Mouse (Mus musculus) liver, embryonic 16.5 days (tissue): Measurements from ENCODE around the gene Stt3a. TPM values are rescaled to one million over a fixed set of nuclear protein-coding genes. Genes with fewer than 3 reads are reported as not detected.

ENCODE experiments used
- ATAC-seq: fragments of 200-750 bp; cut with Nextera tagmentation; 2 replicates; pipeline ENCODE4 v1.8.0; 2017; ENCODE audit warnings: low read depth, mild to moderate bottlenecking, moderate number of reproducible peaks, moderate library complexity
- H3K27ac ChIP-seq: fragments of 300-500 bp; sonication (generic); 2 replicates; pipeline ENCODE4 v1.5.1; 2014; ENCODE audit warnings: mild to moderate bottlenecking, low read length
- H3K27me3 ChIP-seq: fragments of 300-500 bp; sonication (generic); 2 replicates; pipeline ENCODE4 v1.6.1; 2014; ENCODE audit warnings: low read depth, low read length, mixed read lengths; ENCODE audit not compliant: control insufficient read depth, insufficient read depth
- H3K36me3 ChIP-seq: fragments of 300-500 bp; sonication (generic); 2 replicates; pipeline ENCODE4 v1.6.1; 2014; ENCODE audit warnings: mild to moderate bottlenecking; ENCODE audit not compliant: control insufficient read depth, insufficient read depth
- H3K4me1 ChIP-seq: fragments of 300-500 bp; sonication (generic); 2 replicates; pipeline ENCODE4 v1.6.1; 2014; ENCODE audit warnings: low read depth, low read length, mixed read lengths; ENCODE audit not compliant: control insufficient read depth
- H3K4me2 ChIP-seq: fragments of 300-500 bp; sonication (generic); 2 replicates; pipeline ENCODE4 v1.6.1; 2014; ENCODE audit warnings: low read depth, low read length, mixed read lengths
- H3K4me3 ChIP-seq: fragments of 300-500 bp; sonication (generic); 2 replicates; pipeline ENCODE4 v1.5.1; 2014; ENCODE audit warnings: low read depth, mild to moderate bottlenecking, low read length
- H3K9ac ChIP-seq: fragments of 300-500 bp; sonication (generic); 2 replicates; pipeline ENCODE4 v1.6.1; 2014; ENCODE audit warnings: low read depth, low read length
- H3K9me3 ChIP-seq: fragments of 300-500 bp; sonication (generic); replicated peaks from 2 replicates; pipeline ENCODE4 v1.6.1; 2016; ENCODE audit warnings: low read length; ENCODE audit not compliant: control insufficient read depth
- WGBS: fragments of 180-500 bp; shearing (Covaris S2); extraction: QIAGEN DNeasy Blood & Tissue Kit; methylation state at CpG from one replicate; pipeline ENCODE4 v1.1.7; 2014; ENCODE audit not compliant: insufficient replicate concordance; 5-methylcytosine and 5-hydroxymethylcytosine counted together
- polyA plus RNA-seq: library from polyadenylated mRNA; unstranded; fragments of >200 nt; fragmentation: Nextera tagmentation; extraction: Ambion mirVana; gene quantifications from 2 replicates; pipeline ENCODE4 v1.2.1, GENCODE M21; 2015

Stt3a gene
- polyA plus RNA-seq, 1 experiment from 2014 or later, result 192 TPM

DNA sequence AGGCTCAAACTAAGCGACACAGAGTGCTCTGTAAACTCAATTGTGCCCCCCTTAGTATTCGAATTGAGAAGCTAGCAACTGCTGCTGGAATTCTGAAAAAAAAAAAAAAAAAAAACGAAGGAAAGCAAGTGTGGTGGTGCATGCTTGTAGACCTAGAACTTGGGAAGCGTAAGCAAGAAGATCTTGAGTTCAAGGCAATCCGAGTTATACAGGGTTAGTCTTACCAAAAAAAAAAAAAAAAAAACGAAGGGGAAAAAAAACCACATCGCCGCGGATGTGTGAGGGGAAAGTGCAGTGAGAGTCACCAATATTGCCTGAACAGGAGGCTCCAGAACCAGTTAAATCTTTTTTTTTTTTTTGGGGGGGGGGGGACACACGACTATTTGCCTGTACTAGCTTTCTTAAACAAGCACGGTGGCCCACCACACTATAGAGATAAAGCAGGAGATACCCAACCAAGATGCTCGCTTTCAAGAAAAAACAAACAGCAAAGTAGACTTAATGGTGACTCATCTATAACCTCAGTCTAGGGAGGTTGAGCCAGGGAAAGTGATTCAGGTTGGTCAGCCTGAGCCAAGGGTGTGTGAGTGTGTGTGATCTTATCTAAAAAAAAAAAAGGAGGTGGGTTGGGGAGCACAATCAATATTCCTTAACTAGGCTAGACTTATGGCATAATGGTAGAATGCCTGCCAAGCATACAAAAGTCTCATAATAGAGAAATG lies 40.3 kb downstream of the Stt3a start, which contains the start of gene Chek1:
Chek1 (minus strand) TSS at position 32 of the 722 bp plus-strand sequence.
- Histone ChIP-seq H3K4me1 (peaks cover 16% of the 10 kb centered on the region), H3K27me3 (no peaks in the 10 kb centered on the region), H3K4me2 (peak within 1 kb of the TSS; percentile 65), H3K4me3 (peak within 1 kb of the TSS; percentile 87), H3K27ac (peak within 1 kb of the TSS; percentile 88), H3K9me3 (no peaks in the 10 kb centered on the region), H3K9ac (peak within 1 kb of the TSS; percentile 87), H3K36me3 (peaks cover 3% of the 10 kb centered on the region)
- 1% methylated on average over 12 of the region's 12 CpGs for WGBS
- no peak for ATAC-seq

DNA sequence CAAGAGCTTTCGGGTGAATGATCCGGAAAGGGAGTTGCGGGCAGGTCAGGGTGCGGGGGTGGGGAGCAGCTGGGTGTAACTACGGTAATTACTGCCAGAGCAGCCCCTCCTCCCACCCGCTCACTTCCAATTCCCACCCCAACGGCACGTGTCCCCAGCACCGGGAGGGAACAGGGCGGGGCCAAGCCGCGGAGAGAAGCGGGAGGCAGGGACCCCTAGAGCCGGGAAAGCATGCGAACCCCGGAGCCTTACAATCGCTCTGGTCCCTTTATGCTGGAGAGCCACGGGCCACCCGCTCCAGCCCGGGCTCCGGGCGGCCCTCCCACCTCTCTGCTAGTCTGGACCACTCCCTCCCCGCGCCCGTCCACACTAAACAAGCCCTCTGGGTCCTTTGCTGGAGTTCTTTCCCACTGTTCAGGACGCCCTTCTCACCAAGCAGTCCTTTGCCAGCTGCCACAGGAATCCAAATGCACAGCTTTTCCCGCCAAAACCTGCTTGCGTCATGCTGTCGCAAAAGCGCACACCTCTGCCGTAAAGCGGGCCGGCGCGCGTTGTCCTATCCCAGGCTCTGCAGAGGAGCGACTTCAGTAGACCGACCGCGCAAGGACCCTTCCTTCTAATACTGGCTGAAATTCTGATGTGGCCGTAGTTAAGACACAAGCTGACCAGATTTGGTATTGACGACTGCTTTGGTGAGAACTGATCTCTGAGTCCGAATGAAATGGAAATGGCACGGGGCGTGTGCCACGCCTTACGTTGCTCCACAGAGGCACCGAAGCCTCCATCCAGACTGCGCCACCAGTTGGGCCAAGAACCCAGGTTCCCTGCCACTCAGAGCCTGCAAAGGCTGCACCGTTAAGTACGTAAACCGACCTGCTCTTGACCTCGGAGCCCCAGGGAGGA lies 41.1 kb downstream of the Stt3a start:
- H3K9me3 ChIP-seq, result no peaks in the 10 kb centered on the region
- no peaks in the 10 kb centered on the region for H3K27me3 ChIP-seq
- H3K4me2 ChIP-seq, result peak overlapping the region; percentile 65
- peaks cover 2% of the 10 kb centered on the region; the same call in 1 of the 2 replicates for H3K36me3 ChIP-seq
- H3K4me1 ChIP-seq, result peaks cover 16% of the 10 kb centered on the region
- WGBS, result under 1% methylated on average over 48 of the region's 53 CpGs
- H3K4me3 ChIP-seq, result peak overlapping the region; percentile 87
- peak overlapping the region; percentile 88 for H3K27ac ChIP-seq
- peak; percentile 88 for ATAC-seq
- H3K9ac ChIP-seq, result peak overlapping the region; percentile 87

DNA sequence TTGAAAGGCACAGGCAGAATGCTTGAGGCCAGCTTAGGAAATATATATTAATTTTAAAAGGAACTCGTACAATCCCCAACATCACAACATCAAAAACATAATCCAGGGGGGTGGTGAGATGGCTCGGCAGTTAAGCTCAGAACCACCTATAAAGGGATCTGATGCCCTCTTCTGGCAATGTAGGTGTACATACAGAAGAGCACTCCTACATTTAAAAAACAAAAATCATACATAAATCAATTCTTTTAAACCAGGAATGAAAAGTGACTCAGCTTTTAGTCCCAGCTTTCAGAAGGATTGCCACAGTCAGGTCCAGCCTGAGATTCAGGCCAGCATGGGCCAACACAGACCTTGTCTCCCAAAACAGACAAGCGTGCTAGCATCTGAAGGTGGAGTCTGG lies 50.9 kb downstream of the Stt3a start:
- H3K36me3 ChIP-seq, result peaks cover 13% of the 10 kb centered on the region
- 66% methylated on average over 3 of the region's 3 CpGs for WGBS
- H3K4me1 ChIP-seq, result no peaks in the 10 kb centered on the region
- no peak overlapping the region for H3K4me3 ChIP-seq
- no peak for ATAC-seq
- H3K27me3 ChIP-seq, result no peaks in the 10 kb centered on the region
- no peak overlapping the region for H3K4me2 ChIP-seq
- H3K27ac ChIP-seq, result no peak overlapping the region
- no peak overlapping the region for H3K9ac ChIP-seq
- H3K9me3 ChIP-seq, result no peaks in the 10 kb centered on the region

DNA sequence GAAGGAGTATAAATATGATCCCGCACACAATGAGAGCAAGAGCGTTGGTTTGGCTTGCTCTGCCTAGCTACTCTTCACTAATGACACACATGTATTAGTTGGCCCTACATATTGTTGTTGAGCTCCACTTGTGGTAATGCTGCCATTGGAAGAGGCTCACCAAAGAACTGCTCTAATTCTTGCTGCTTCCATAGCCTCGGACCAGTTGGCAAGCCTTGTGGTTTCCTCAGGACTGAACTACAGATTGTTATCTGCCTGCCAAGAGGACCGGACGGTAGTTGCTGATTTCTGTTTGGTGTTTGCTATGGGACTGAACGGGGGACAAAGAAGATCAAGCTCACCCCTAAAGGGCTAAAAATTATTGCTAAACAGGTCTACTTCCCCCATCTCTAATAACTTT lies 60.2 kb downstream of the Stt3a start:
- no peaks in the 10 kb centered on the region for H3K4me1 ChIP-seq
- no peak overlapping the region for H3K4me2 ChIP-seq
- no peaks in the 10 kb centered on the region for H3K9me3 ChIP-seq
- H3K4me3 ChIP-seq, result no peak overlapping the region
- H3K27me3 ChIP-seq, result no peaks in the 10 kb centered on the region
- no peak for ATAC-seq
- no peak overlapping the region for H3K9ac ChIP-seq
- 43% methylated on average over 6 of the region's 6 CpGs for WGBS
- H3K27ac ChIP-seq, result no peak overlapping the region
- H3K36me3 ChIP-seq, result peaks cover 12% of the 10 kb centered on the region; the same call in 1 of the 2 replicates

DNA sequence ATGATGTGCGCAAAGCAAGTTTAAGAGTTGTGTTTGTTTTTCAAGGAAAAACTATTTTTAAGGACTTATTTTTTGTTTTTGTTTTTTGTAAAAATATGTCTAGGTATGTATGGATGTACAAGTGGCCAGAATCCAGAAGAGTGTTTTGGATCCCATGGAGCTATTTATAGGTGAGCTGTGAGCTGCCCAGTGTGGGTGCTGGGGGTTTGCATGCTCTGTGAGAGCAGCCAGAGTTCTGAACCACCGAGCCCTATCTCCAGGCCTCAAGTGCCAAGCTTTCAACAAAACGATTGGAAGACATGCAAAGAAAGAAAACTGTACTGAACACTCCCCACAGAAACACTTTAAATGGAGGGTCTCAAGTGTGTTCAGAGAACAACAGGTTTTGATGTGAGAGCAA lies 61.6 kb downstream of the Stt3a start:
- Histone ChIP-seq H3K9ac (no peak overlapping the region), H3K36me3 (peaks cover 10% of the 10 kb centered on the region; the same call in 1 of the 2 replicates), H3K27ac (no peak overlapping the region), H3K4me2 (no peak overlapping the region), H3K4me3 (no peak overlapping the region), H3K9me3 (no peaks in the 10 kb centered on the region), H3K4me1 (no peaks in the 10 kb centered on the region), H3K27me3 (no peaks in the 10 kb centered on the region)
- no peak for ATAC-seq
- WGBS, result 74% methylated on average over 3 of the region's 3 CpGs

DNA sequence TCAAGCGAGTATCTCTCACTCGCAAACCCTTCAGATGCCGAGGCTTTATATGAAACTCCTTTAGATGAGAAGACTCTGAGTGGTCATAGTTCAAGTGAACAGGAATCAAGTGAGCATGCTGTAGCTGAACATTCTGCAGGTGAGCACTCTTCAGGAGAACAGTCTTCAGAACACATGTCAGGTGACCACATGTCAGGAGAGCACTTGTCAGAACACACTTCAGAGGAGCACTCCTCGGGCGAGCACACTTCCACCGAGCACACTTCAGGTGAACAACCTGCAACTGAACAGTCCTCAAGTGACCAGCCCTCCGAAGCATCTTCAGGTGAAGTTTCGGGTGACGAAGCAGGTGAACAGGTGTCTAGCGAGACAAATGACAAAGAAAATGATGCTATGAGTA lies 73.2 kb downstream of the Stt3a start:
- Histone ChIP-seq H3K9me3 (no peaks in the 10 kb centered on the region), H3K9ac (no peak overlapping the region), H3K4me2 (no peak overlapping the region), H3K27me3 (no peaks in the 10 kb centered on the region), H3K4me1 (no peaks in the 10 kb centered on the region), H3K4me3 (no peak overlapping the region), H3K27ac (no peak overlapping the region), H3K36me3 (no peaks in the 10 kb centered on the region)
- WGBS, result 76% methylated on average over 10 of the region's 10 CpGs
- ATAC-seq, result no peak

DNA sequence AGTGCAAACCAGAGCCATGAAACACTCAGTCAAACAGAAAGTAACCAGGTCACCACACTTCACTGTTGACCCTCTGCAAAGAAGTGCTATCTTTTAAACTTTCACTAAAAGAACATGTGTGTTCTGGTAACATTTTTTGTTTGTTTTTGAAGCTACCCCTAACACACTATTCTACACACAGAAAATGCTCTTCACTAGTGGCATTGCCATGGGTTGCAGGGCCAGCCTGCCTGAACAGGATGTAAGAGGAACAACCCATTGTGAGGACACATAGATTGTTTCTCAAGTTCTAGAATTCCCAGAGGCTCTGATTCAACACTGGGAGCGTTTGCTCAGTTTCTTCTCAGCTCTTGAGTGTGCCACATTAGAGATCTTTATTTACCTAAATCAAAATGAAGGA lies 74.6 kb downstream of the Stt3a start, which contains the start of gene Acrv1:
Acrv1 (plus strand) TSS at position 301 of the 400 bp plus-strand sequence.
- Histone ChIP-seq H3K4me1 (no peaks in the 10 kb centered on the region), H3K27ac (no peak within 1 kb of the TSS), H3K9me3 (no peaks in the 10 kb centered on the region), H3K4me3 (no peak within 1 kb of the TSS), H3K27me3 (no peaks in the 10 kb centered on the region), H3K9ac (no peak within 1 kb of the TSS), H3K4me2 (no peak within 1 kb of the TSS), H3K36me3 (no peaks in the 10 kb centered on the region)
- no peak for ATAC-seq
- 26% methylated on average over 1 of the region's 1 CpGs for WGBS

DNA sequence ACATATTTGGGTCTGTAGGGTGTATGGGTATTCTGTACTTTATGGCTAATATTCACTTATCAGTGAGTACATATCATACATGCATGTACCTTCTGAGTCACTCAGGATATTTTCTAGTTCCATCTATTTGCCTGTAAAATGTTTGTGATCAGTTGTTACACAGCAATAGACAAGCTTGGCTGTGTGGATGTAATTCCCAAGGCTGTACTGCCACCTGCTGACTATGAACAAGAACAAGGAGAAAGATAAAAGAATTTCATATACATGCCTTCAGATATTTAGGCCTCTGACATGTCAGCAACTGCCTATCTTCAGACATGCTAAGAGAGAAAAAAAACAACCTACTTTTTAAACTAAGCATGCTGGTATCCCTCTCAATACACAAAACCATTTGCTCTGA lies 80.2 kb downstream of the Stt3a start:
- Histone ChIP-seq H3K4me1 (no peaks in the 10 kb centered on the region), H3K4me3 (no peak overlapping the region), H3K9ac (no peak overlapping the region), H3K9me3 (no peaks in the 10 kb centered on the region), H3K27me3 (no peaks in the 10 kb centered on the region), H3K27ac (no peak overlapping the region), H3K4me2 (no peak overlapping the region), H3K36me3 (no peaks in the 10 kb centered on the region)
- ATAC-seq, result no peak

DNA sequence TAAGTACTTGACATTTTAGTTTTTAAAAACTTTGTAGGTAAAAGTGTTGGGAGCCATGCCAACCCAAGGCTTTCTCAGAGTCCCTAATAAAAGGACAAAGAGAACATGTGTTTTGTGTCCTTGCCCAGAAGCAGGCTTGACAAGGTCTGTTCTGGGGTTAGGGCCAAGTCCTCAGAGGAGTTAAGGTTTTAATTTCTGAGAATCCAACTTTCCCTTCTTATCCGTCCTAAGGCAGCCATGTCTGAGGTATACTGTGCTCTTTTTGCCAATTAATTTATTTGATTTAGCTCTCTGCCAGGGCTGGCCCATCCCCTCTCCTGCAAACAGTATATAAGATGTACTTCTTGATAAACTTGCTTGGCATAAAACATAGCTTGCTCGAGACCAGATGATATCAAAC lies 86.1 kb downstream of the Stt3a start:
- H3K4me3 ChIP-seq, result no peak overlapping the region
- 41% methylated on average over 2 of the region's 2 CpGs for WGBS
- no peaks in the 10 kb centered on the region for H3K9me3 ChIP-seq
- ATAC-seq, result no peak
- H3K4me1 ChIP-seq, result no peaks in the 10 kb centered on the region
- no peak overlapping the region for H3K9ac ChIP-seq
- H3K27me3 ChIP-seq, result no peaks in the 10 kb centered on the region
- H3K4me2 ChIP-seq, result no peak overlapping the region
- H3K27ac ChIP-seq, result no peak overlapping the region
- no peaks in the 10 kb centered on the region for H3K36me3 ChIP-seq
